Mouse (Mus musculus) heart, adult 11 months (tissue): ENCODE measurements around the gene Kif24.

Experiments used
- DNase-seq: peaks from one replicate; pipeline ENCODE4 v3.0.0; 2022

The Kif24 gene

GRCm38 (mm10) chr4:41340912-41341550 lies 123.7 kb downstream of the Kif24 start:
- no peak for DNase-seq
